Mouse (Mus musculus) megakaryocyte, embryonic 14.5 days (primary cell): ENCODE results near the gene Ftsj3.

Source experiments
- FLI1 ChIP-seq: IDR thresholded peaks from 2 replicates; pipeline ENCODE4 v1.6.1; 2012; ENCODE audit warnings: low read length, inconsistent platforms, mixed read lengths
- GATA1 ChIP-seq: IDR thresholded peaks from 3 replicates; pipeline ENCODE4 v1.6.1; 2012; ENCODE audit warnings: mixed read lengths, low read length, inconsistent platforms, borderline replicate concordance

DNA sequence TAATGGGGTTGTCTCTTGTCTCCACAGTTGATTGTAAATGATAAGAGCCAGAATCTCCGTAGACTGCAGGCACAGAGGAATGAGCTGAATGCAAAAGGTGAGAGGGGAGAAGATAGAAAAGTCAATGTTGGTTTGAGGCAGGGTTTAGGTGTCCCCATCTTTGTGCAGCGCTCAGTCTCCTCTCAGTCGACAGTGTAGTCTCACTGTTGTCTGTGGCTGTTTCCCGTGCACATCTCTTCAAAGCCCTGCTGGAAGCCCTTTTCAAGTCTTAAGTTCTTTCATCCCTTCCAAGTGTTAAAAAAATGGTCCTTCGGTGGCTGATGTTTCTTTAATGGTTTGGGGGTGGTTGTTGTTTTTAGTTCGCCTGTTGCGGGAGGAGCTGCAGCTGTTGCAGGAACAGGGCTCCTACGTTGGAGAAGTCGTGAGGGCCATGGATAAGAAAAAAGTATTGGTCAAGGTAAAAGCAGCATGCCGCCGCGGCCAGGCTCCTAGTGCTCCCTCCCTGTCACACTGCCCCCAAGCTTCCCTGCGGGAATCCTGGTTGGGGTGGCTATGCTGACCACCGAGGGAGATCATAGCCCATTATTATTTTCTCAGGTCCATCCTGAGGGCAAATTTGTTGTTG, 5.1 kb upstream of the Ftsj3 start:
- no peak for TF ChIP-seq FLI1
- no peak for TF ChIP-seq GATA1
